Mouse (Mus musculus): ENCODE data around the gene Tnfsf10. TPM values are rescaled to one million over a fixed set of nuclear protein-coding genes. Genes with fewer than 3 reads are reported as not detected.

Tnfsf10 gene
- total RNA-seq, 2 experiments from 2014 or later = 1.7 to 2.2 TPM

DNA sequence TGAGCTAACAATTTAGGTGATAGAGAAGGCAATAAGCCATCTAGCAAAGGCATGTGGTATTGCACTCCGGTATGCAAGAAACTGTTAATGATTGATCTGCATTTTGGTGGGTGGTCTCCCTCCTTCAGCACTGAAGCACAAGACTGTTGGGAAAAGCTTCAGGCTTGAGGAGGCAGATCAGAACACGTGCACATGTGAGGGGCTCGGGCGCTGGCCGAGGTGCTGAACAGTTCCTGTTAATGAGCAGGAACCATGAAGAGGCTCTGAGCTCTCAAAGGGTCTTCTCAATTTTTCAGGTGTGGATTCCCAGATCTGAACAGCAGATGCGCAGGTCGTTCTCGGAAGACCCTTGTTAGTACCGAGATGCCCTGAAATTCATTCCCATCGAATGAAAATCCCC, 53.3 kb downstream of the Tnfsf10 start:
- intact Hi-C loops (cut with DNase I) = no loop called here
- DNase-seq = peak; percentile 30

DNA sequence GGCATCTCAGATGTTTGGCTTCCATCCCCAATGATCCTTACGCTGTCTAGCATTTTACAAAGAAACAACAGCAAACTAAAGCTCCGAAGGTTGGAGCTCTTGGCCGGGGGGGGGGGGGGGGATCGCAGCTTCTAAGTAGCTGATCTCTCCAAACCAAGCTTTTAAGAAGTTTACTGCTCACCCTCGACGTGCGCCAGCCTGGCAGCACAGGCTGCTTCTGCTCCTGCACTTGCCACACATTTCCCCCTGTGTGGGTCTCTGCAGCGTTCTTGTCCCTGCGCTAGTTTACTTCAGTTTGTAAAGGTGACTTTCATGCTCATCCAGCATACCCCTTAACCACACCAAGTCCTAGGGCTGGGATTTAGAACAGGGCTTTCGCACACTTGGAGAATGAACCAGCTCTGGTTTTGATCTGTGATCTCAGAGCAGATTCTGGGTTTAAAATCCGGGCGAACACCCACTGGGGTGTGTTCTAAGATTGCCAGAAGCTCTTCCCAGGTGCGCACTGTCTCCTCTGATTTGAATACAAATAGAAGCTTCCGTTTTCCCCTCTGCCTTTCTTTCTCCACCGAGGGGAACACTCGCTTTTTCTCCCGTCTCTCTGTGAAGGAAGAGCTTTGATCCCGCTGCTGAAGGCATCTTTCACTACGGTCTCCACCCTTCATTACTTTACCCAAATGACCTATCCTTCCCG, 53.9 kb downstream of the Tnfsf10 start:
- intact Hi-C loops (cut with DNase I) = no loop called here
- DNase-seq = no peak

DNA sequence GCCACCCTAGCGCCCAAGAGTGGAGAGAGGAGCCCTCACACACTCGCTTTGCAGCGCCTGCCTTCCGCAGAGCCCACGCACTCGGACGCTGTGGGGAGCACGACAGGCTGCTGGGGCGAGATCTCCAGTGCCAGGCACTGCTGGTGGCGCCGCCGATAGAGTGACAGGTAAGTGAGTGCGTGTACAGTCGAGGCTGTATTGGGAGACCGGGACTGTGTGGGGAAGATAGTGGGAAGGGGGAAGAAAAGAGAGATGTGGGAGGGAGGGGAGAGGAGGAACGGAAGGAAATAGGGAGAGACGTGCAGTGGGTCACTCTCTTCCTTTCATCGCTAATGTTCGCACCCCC, 54.4 kb downstream of the Tnfsf10 start, which contains the start of gene Ghsr:
Gene Ghsr, plus strand, starts transcription at position 76 of the 346 bp plus-strand sequence.
- no peak for DNase-seq
- intact Hi-C loops (cut with DNase I) = no loop called here

DNA sequence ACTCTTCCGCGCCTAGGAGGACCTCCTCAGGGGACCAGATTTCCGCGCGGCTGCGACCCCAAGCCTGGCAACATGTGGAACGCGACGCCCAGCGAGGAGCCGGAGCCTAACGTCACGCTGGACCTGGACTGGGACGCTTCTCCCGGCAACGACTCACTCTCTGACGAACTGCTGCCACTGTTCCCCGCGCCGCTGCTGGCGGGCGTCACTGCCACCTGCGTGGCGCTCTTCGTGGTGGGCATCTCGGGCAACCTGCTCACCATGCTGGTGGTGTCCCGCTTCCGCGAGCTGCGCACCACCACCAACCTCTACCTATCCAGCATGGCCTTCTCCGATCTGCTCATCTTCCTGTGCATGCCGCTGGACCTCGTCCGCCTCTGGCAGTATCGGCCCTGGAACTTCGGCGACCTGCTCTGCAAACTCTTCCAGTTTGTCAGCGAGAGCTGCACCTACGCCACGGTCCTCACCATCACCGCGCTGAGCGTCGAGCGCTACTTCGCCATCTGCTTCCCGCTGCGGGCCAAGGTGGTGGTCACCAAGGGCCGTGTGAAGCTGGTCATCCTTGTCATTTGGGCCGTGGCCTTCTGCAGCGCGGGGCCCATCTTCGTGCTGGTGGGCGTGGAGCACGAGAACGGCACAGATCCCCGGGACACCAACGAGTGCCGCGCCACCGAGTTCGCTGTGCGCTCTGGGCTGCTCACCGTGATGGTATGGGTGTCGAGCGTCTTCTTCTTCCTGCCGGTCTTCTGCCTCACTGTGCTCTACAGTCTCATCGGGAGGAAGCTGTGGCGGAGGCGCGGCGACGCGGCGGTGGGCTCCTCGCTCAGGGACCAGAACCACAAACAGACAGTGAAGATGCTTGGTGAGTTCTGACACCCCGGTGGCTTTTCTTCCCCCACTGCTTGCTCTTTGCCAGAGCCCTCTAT, 55.2 kb downstream of the Tnfsf10 start:
- peak; percentile 2 for DNase-seq
- intact Hi-C loops (cut with DNase I) = no loop called here

DNA sequence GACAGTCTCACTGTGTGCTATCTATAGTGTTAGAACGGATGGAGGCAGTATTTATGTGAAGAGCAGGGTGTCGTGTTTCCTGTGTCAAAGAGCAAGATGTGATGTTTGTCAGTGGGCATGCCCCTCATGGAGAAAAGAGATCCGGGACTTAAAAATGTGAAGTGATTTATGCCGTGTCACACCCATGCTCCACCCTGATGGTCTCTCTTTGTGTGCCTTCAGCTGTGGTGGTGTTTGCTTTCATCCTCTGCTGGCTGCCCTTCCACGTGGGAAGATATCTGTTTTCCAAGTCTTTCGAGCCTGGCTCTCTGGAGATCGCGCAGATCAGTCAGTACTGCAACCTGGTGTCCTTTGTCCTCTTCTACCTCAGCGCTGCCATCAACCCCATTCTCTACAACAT, 57.6 kb downstream of the Tnfsf10 start:
- intact Hi-C loops (cut with DNase I) = no loop called here
- no peak for DNase-seq

DNA sequence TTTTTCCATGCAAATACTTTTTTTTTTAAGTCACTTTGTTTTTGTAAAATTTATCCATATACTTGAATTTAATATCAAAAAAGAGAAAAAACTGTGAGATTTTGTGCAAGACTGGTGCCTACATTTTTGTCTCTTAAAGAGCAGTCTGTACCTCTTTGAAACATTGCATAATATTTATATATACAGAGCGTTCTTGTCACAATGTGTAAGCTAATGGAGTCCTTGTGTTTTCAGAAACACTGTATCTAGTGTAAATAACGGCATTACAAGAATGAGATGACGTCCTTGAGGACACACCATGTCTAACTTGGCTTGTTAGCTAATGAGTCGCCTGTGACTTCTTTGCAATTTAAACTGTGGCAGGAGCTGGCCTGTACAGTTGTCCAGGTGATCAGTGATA, 61.1 kb downstream of the Tnfsf10 start:
- DNase-seq = no peak
- intact Hi-C loops (cut with DNase I) = no loop called here

DNA sequence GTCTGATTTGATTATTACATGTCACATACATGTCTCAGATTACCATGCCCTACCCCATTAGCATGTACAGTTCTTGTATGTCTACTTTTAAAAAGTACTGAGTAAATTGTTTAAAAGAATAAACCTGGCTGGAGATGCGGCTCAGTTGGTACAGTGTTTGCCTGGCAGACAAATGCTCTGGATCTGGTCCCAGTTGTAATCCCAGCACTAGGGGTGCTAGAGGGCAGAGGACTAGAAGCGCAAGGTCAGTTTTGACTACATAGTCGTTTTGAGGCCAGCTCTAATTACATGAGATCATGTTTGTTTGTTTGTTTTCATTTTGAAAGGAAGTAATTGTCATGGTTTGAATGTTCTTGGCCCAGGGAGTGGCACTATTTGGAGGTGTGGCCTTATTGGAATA, 68.0 kb downstream of the Tnfsf10 start:
- intact Hi-C loops (cut with DNase I) = no loop called here
- DNase-seq = no peak

DNA sequence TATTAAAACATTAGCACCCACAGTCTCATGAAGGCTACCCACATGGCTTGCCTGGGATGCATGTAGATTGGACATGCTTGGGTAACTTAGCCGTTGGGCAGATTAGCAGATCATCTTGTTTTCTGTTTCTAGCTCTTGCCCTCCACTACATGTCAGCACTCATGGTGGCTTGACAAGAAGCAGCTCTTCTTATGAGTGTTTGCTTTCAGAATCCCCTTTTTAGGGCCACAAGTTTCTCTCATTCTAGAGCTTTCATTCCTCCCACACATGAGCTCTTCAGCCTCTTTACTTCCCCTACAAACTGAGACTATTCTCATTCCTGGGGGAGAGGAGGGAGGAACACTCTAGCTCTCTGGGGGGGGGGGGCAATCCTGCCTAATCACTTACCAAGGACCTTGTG, 73.1 kb downstream of the Tnfsf10 start:
- intact Hi-C loops (cut with DNase I) = no loop called here

More for the DNA sequence above, 73.1 kb downstream of the Tnfsf10 start:
- no peak for DNase-seq

Other genes starting within 250 kb of the Tnfsf10 start
- gene Ect2, start 163.2 kb upstream of the Tnfsf10 start, total RNA-seq (2021) = 1 to 10 TPM; 6.0 to 6.6 TPM
- gene Nceh1, start 134.1 kb upstream of the Tnfsf10 start, total RNA-seq (2021) = 10 to 100 TPM; 26.2 to 30.6 TPM
- gene Ghsr, start 54.3 kb downstream of the Tnfsf10 start, total RNA-seq (2021) = under 1 TPM; 0.10 to 0.24 TPM

Measured in left cerebral cortex, postnatal 4 days (tissue).